Mouse (Mus musculus): ENCODE data around the gene Gm17416.

GRCm38 (mm10) chr2:152616470-152616869 is 47.3 kb downstream of the Gm17416 start:
- no peak for TF ChIP-seq USF1 (IDR thresholded peaks at IDR 0.05; ENCODE audit: low read depth)
- no peak for TF ChIP-seq CTCF (IDR thresholded peaks at IDR 0.05; ENCODE audit: control insufficient read depth, insufficient read depth, insufficient read length)
- no peak for TF ChIP-seq CEBPB (IDR thresholded peaks at IDR 0.05; ENCODE audit: low read depth)
- no peak for TF ChIP-seq MAX (IDR thresholded peaks at IDR 0.05)
- TF ChIP-seq MYOG (IDR thresholded peaks at IDR 0.05; ENCODE audit: control insufficient read depth, extremely low read depth, insufficient read length): no peak
